Mouse (Mus musculus) heart, adult 9 months (tissue): Measurements from ENCODE around the gene Uqcr11.

Experiments
- DNase-seq, 2 experiments: peaks; one replicate each; pipeline ENCODE4 v3.0.0; 2022; ENCODE audit warnings: low spot score in 2 of 2

Uqcr11 gene

GRCm38 (mm10) chr10:80406684-80407501 is at the start of gene Uqcr11:
Uqcr11 (minus strand) TSS chr10:80406830.
- peak; percentile 94 for DNase-seq

GRCm38 (mm10) chr10:80455697-80456096 is 49.1 kb upstream of the Uqcr11 start:
- DNase-seq = no peak

GRCm38 (mm10) chr10:80454781-80455180 is 48.2 kb upstream of the Uqcr11 start:
- DNase-seq = no peak

- DNase-seq = no peak
Measured at GRCm38 (mm10) chr10:80453601-80454000, 47.0 kb upstream of the Uqcr11 start.

DNA sequence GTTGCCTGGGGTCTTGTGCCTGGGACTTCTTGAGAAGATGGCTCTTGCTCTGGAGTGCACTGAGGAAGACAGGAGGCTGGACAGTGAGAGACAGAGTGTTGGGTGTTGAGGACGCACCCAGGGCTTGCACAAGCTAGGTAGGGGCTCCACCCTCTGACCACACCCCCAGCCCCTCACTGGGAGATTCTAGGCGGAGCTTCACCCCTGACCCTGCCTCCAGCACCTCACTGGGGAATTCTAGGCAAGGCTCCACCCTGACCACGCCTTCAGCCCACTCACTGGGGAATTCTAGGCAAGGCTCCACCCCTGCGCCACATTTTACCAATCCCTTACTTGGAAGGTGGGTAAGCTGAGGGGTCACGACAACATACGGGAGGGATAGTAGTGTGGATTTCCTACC is 44.0 kb upstream of the Uqcr11 start:
- DNase-seq = no peak

DNA sequence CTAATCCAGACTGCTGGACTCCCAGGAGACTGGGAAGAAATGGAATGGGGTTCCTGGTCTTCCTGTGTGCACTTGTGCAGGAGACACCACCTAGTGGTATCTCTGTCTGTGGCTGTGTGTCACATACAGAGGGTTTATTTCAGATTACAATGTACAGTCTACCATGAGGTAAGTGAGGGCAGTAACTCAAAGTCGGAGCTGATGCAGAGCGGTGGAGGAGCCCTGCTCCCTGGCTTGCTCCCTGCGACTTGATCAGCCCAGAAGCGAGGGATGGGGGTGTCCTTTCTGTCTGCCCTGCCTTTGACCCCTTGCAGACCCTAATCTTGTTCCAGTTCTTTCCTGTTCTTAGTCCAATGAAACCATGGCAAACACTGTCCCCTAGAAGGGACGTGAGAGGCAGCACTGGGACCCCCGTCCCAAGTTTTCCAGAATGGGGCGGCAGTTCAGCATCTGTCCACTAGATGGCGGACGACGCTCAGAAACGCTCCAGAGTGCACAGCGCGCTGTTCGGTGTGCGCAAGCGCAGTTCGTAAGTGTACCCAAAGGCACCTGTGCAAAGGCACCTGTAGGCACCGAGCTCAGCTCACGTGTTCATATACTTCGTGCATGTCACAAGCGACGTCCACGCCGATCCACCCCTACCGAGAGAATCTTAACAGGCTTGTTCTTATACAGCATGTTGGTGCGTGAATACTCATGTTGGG is 39.4 kb upstream of the Uqcr11 start:
- DNase-seq = peak in 1 of 2 experiments; percentile 61

DNA sequence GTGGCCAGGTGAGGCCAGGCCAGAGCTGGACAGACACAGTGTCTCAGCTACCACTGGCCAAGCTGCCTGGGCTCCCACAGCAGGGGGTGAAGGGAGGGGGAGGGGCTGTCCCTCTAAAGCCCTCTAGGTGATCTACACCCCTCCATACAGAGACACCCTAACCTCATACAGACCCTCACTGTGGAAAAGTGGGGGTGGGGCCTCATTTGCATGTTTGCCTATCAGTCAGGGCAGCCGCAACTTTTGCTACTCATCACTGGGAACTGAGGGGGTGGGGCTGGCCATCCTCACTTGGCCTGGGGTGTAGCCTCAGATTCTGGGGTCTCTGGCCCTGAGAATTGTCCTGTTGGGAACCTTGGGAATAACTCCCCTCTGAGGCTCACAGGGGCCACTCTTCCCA is 38.4 kb upstream of the Uqcr11 start:
- DNase-seq = no peak

GRCm38 (mm10) chr10:80444339-80445045 is 37.9 kb upstream of the Uqcr11 start:
- no peak for DNase-seq

DNA sequence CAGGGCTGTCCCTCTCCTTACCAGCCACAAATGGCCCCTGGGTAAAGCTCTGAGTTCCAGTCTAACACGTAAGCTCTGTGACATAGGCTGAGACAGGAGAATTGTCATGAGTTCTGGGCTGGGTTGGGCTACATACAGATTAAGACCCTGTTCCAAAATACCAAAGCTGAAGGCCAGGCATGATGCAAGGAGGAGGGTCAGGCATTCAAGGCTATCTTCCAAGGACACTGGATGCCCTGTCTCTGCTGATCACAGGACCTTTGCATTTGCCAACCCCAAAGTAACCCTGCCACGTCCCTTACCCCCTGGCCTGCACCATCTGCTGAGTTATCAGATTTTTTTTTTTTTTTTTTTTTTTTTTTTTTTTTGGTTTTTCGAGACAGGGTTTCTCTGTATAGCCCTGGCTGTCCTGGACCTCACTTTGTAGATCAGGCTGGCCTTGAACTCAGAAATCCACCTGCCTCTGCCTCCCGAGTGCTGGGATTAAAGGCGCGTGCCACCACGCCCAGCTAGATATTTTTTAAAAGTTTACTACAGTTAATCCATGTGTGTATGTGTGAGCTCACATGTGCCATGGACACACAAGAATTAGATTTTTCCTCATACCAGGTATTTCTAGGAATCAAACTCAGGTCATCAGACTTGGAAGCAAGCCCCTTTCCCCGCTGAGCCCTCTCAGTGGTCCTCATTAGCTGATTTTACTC is 37.1 kb upstream of the Uqcr11 start:
- DNase-seq = no peak

GRCm38 (mm10) chr10:80442989-80443388 is 36.4 kb upstream of the Uqcr11 start:
- DNase-seq = no peak

- no peak for DNase-seq
Measured at GRCm38 (mm10) chr10:80441598-80441997, 35.0 kb upstream of the Uqcr11 start.

DNA sequence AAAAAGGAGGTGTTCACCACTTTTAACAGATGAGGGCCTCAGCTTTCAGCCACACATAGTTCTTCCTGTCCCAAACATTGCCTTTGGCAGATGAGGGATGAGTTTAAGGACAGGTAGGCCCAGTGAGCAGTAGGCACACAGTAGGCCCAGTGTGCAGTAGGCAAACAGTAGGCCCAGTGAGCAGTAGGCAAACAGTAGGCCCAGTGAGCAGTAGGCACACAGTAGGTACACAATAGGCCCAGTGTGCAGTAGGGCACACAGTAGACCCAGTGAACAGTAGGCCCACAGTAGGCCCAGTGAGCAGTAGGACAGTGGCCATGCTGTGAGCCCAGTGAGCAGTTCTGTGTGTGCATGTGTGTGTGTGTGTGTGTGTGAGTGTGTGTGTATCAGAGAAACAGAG is 33.4 kb upstream of the Uqcr11 start:
- DNase-seq = no peak

GRCm38 (mm10) chr10:80437973-80438372 is 31.3 kb upstream of the Uqcr11 start:
- DNase-seq = no peak

- DNase-seq = no peak
Measured at GRCm38 (mm10) chr10:80436276-80436675, 29.6 kb upstream of the Uqcr11 start.

DNA sequence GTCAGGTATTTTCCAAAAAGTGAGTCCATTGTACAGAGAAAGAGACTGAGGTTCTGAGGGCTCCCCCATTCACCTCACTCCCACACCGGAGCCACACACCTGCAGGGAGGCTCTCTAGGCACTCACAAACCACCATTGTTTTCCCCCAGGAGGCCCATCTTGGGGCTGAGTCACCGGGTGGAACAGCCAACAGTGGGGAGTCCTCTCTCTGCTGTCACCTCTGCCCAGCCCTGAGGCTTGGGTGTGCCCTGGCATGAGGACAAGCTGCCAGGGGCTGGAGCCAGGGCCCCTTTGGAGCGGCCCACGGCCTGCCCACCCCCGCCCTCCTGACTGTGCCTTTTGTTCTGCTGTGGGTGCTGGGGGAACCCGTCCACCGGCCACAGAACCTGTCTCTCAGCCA is 29.1 kb upstream of the Uqcr11 start:
- no peak for DNase-seq

DNA sequence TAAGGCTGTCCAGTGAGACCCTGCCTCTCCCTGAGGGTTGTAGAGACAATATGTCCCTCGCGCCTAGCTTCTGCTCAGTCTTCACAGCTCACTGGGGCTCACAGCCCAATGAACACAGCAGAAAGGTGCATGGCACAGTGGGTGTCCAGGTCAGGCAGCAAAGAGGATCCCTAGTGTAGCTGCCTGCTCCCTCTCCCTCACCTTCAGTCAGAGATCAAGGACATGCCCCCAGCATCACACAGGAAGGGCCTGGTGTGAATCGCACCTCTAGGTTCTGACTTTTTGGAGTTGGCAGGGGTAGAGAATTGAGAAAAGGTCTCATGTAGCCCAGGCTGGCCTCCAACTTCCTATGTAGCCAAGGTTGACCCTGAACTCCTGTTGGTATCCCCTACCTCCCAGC is 28.2 kb upstream of the Uqcr11 start:
- no peak for DNase-seq

- no peak for DNase-seq
Measured at GRCm38 (mm10) chr10:80434233-80434592, 27.6 kb upstream of the Uqcr11 start.

- peak; percentile 98 to 99 for DNase-seq
Measured at GRCm38 (mm10) chr10:80433513-80434232, 27.0 kb upstream of the Uqcr11 start, which contains the start of gene Tcf3. Tcf3 (minus strand) TSS chr10:80433647.

GRCm38 (mm10) chr10:80432936-80433512 is 26.4 kb upstream of the Uqcr11 start:
- peak in 1 of 2 experiments; percentile 23 for DNase-seq

DNA sequence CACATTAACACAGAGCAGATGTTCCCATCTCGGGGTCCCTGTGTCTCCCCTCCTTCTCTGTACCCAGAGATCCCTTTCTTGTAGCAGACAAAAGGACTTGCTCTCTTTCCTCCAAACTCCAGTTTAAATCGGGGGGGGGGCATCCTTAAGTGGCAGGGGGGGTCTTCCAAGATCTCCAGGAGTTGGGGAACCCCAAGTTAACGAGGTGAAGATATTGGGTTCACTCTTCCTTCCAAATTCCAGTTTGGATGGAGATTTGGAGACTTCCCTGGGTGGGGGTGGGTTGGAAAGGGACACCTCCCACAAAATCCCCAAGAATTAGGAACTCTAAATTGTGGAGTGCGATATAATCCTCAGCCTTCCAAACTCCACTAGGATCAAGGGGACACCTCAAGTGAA is 25.8 kb upstream of the Uqcr11 start:
- DNase-seq = no peak
